Mouse (Mus musculus) MEL (cell line): ENCODE data around the gene Lhx2. TPM values are rescaled to one million over a fixed set of nuclear protein-coding genes. Genes with fewer than 3 reads are reported as not detected.

Experiments used
- DNase-seq: peaks from one replicate; pipeline ENCODE4 v3.0.0; 2011; ENCODE audit warnings: low read depth, low spot score
- H3K27ac ChIP-seq: 2 replicates; pipeline ENCODE4 v1.5.1; 2012; ENCODE audit warnings: low read depth, mild to moderate bottlenecking, control low read depth, low read length, moderate library complexity; ENCODE audit not compliant: control insufficient read depth
- H3K27me3 ChIP-seq, 2 experiments: fragments of 150-350 bp in 1 of 2; sonication (generic) in 1 of 2; 2 replicates each; pipeline ENCODE4 v1.6.1; 2012; ENCODE audit warnings: low read length in 2 of 2, mild to moderate bottlenecking in 2 of 2, improper control_type of control experiment in 1 of 2, moderate library complexity in 1 of 2; ENCODE audit not compliant: insufficient read depth in 2 of 2, control insufficient read depth in 1 of 2
- H3K36me3 ChIP-seq, 2 experiments: 2 replicates each; pipeline ENCODE4 v1.6.1; 2012 to 2014; ENCODE audit warnings: low read length in 2 of 2, improper control_type of control experiment in 1 of 2, inconsistent platforms in 1 of 2, mild to moderate bottlenecking in 1 of 2; ENCODE audit not compliant: insufficient read depth in 2 of 2, control insufficient read depth in 1 of 2
- H3K4me1 ChIP-seq, 2 experiments: fragments of 150-350 bp in 1 of 2; sonication (generic) in 1 of 2; 2 replicates each; pipeline ENCODE4 v1.6.1; 2012; ENCODE audit warnings: low read length in 2 of 2, improper control_type of control experiment in 1 of 2, mild to moderate bottlenecking in 1 of 2; ENCODE audit not compliant: insufficient read depth in 2 of 2, control insufficient read depth in 1 of 2
- H3K4me3 ChIP-seq, 2 experiments: fragments of 150-350 bp in 1 of 2; sonication (generic) in 1 of 2; 2 replicates each; pipeline ENCODE4 v1.5.1; 2012; ENCODE audit warnings: low read depth in 2 of 2, low read length in 2 of 2, mild to moderate bottlenecking in 2 of 2, moderate library complexity in 2 of 2, control low read depth in 1 of 2, improper control_type of control experiment in 1 of 2; ENCODE audit not compliant: control insufficient read depth in 1 of 2, insufficient read depth in 1 of 2
- H3K79me2 ChIP-seq: 2 replicates; pipeline ENCODE4 v1.6.1; 2012; ENCODE audit warnings: mild to moderate bottlenecking, low read length, moderate library complexity; ENCODE audit not compliant: control insufficient read depth, poor library complexity, insufficient read depth
- H3K9ac ChIP-seq: 2 replicates; pipeline ENCODE4 v1.6.1; 2012; ENCODE audit warnings: low read depth, mild to moderate bottlenecking, control low read depth, low read length, moderate library complexity; ENCODE audit not compliant: control insufficient read depth, poor library complexity, severe bottlenecking
- H3K9me3 ChIP-seq: fragments of 150-350 bp; sonication (generic); replicated peaks from 2 replicates; pipeline ENCODE4 v1.6.1; 2012; ENCODE audit warnings: mild to moderate bottlenecking, low read length, improper control_type of control experiment, moderate library complexity; ENCODE audit not compliant: insufficient read depth
- BHLHE40 ChIP-seq: IDR thresholded peaks from 2 replicates; pipeline ENCODE4 v1.6.1; 2012; ENCODE audit warnings: low read depth, mild to moderate bottlenecking, inconsistent platforms, low read length, improper control_type of control experiment, borderline replicate concordance
- CHD2 ChIP-seq: IDR thresholded peaks from 2 replicates; pipeline ENCODE4 v1.6.1; 2011; ENCODE audit warnings: low read length, improper control_type of control experiment
- CTCF ChIP-seq, 3 experiments: IDR thresholded peaks in 2 of 3; conservative IDR thresholded peaks in 1 of 3; 2 replicates each; pipeline ENCODE4 v1.5.1; 2011 to 2012; ENCODE audit warnings: low read length in 3 of 3, low read depth in 2 of 3, mild to moderate bottlenecking in 2 of 3, improper control_type of control experiment in 1 of 3, inconsistent platforms in 1 of 3, mixed read lengths in 1 of 3, moderate library complexity in 1 of 3; ENCODE audit not compliant: control insufficient read depth in 1 of 3, insufficient read depth in 1 of 3, poor library complexity in 1 of 3, severe bottlenecking in 1 of 3
- E2F4 ChIP-seq: IDR thresholded peaks from 2 replicates; pipeline ENCODE4 v1.6.1; 2011; ENCODE audit warnings: low read depth, low read length, improper control_type of control experiment, borderline replicate concordance
- EP300 ChIP-seq, 2 experiments: IDR thresholded peaks; 2 replicates each; pipeline ENCODE4 v1.6.1; 2011; ENCODE audit warnings: improper control_type of control experiment in 2 of 2, low read length in 2 of 2, low read depth in 1 of 2, mild to moderate bottlenecking in 1 of 2
- ETS1 ChIP-seq: IDR thresholded peaks from 2 replicates; pipeline ENCODE4 v1.6.1; 2012; ENCODE audit warnings: low read depth, mild to moderate bottlenecking, inconsistent platforms, low read length, improper control_type of control experiment, moderate library complexity
- MAFK ChIP-seq: IDR thresholded peaks from 2 replicates; pipeline ENCODE4 v1.6.1; 2011; ENCODE audit warnings: low read depth, mild to moderate bottlenecking, low read length, improper control_type of control experiment, borderline replicate concordance
- MAX ChIP-seq: IDR thresholded peaks from 2 replicates; pipeline ENCODE4 v1.6.1; 2011; ENCODE audit warnings: low read length, improper control_type of control experiment
- MAZ ChIP-seq: IDR thresholded peaks from 2 replicates; pipeline ENCODE4 v1.6.1; 2012; ENCODE audit warnings: low read depth, mild to moderate bottlenecking, inconsistent platforms, low read length, improper control_type of control experiment
- NELFE ChIP-seq: IDR thresholded peaks from 2 replicates; pipeline ENCODE4 v1.6.1; 2011; ENCODE audit warnings: low read depth, low read length, improper control_type of control experiment
- POLR2AphosphoS2 ChIP-seq: IDR thresholded peaks from 2 replicates; pipeline ENCODE4 v1.6.1; 2011; ENCODE audit warnings: low read length, improper control_type of control experiment
- RAD21 ChIP-seq: IDR thresholded peaks from 2 replicates; pipeline ENCODE4 v1.6.1; 2011; ENCODE audit warnings: mild to moderate bottlenecking, low read depth, low read length, improper control_type of control experiment
- SIN3A ChIP-seq: IDR thresholded peaks from 2 replicates; pipeline ENCODE4 v1.6.1; 2012; ENCODE audit warnings: low read length, improper control_type of control experiment, inconsistent platforms
- TAL1 ChIP-seq: IDR thresholded peaks from 2 replicates; pipeline ENCODE4 v1.6.1; 2012; ENCODE audit warnings: mild to moderate bottlenecking, inconsistent platforms, low read length, moderate library complexity, mixed read lengths
- TCF12 ChIP-seq: IDR thresholded peaks from 2 replicates; pipeline ENCODE4 v1.6.1; 2014; ENCODE audit warnings: low read depth, mild to moderate bottlenecking, inconsistent platforms, low read length, improper control_type of control experiment, moderate library complexity
- ZC3H11A ChIP-seq: IDR thresholded peaks from 2 replicates; pipeline ENCODE4 v1.6.1; 2012; ENCODE audit warnings: low read depth, mild to moderate bottlenecking, inconsistent platforms, low read length, improper control_type of control experiment
- ZMIZ1 ChIP-seq: IDR thresholded peaks from 2 replicates; pipeline ENCODE4 v1.6.1; 2012; ENCODE audit warnings: low read depth, mild to moderate bottlenecking, inconsistent platforms, low read length, improper control_type of control experiment, moderate library complexity
- ZNF384 ChIP-seq: IDR thresholded peaks from 2 replicates; pipeline ENCODE4 v1.6.1; 2012; ENCODE audit warnings: low read depth, mild to moderate bottlenecking, inconsistent platforms, low read length, improper control_type of control experiment
- polyA plus RNA-seq, 2 experiments: library from polyadenylated mRNA; stranded (reverse) in 1 of 2; unstranded in 1 of 2; fragments of >175 nt in 1 of 2; fragments of >200 nt in 1 of 2; gene quantifications; 2 replicates each; pipeline versions ENCODE4 v1.2.1 to v1.2.4; 2012; ENCODE audit warnings: low replicate concordance in 2 of 2, low read depth in 1 of 2; ENCODE audit not compliant: insufficient read length in 2 of 2, insufficient read depth in 1 of 2, missing spikeins in 1 of 2
- total RNA-seq: library from RNA; depleted of rRNA; stranded (reverse); fragments of 300-350 nt; gene quantifications from 2 replicates; pipeline ENCODE4 v1.2.3, GENCODE M21; 2012

Gene Lhx2
- total and polyA plus RNA-seq, 3 experiments: 0.12 TPM; not detected in 2

DNA sequence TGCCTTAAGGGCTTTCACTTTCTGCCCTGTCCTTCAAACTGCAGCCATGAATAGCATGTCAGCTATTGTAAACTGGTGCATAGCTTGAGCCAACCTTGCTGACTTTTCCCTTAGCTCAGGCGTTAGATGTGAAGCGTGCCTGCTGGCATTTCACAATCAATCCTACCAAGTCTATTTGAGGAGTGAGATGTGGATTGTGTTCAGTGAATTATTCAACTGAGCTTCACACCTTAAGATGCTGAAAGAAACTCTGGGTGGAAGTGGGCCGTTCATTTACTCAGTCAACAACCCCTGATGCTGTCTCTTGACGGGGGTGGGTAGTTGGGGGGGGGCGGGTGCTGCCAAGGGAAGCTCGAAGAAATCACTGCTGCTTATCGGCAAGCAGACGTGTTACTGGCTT, 15.7 kb upstream of the Lhx2 start:
- Histone ChIP-seq H3K27me3 (peaks cover 2 to 9% of the 10 kb centered on the region in 2 experiments), H3K9ac (no peak overlapping the region), H3K27ac (no peak overlapping the region), H3K4me3 (no peak overlapping the region), H3K79me2 (no peaks in the 10 kb centered on the region), H3K9me3 (no peaks in the 10 kb centered on the region), H3K4me1 (no peaks in the 10 kb centered on the region), H3K36me3 (no peaks in the 10 kb centered on the region)
- DNase-seq: no peak
- no peak for TF ChIP-seq CHD2
- no peak for TF ChIP-seq E2F4
- no peak for TF ChIP-seq MAZ
- no peak for TF ChIP-seq ZNF384
- TF ChIP-seq RAD21: no peak
- no peak for TF ChIP-seq MAFK
- no peak for TF ChIP-seq POLR2AphosphoS2
- no peak for TF ChIP-seq TCF12
- no peak for TF ChIP-seq MAX
- no peak for TF ChIP-seq CTCF (IDR thresholded peaks at IDR 0.05 in 2 of 3, conservative IDR thresholded peaks at IDR 0.05 in 1 of 3; ENCODE audit: control insufficient read depth in 1 of 3, insufficient read depth in 1 of 3, low read depth in 2 of 3, low read length in 3 of 3, poor library complexity in 1 of 3, severe bottlenecking in 1 of 3)
- no peak for TF ChIP-seq ETS1
- no peak for TF ChIP-seq SIN3A
- no peak for TF ChIP-seq TAL1
- no peak for TF ChIP-seq EP300 (IDR thresholded peaks at IDR 0.05; ENCODE audit: low read depth in 1 of 2, low read length in 2 of 2)
- TF ChIP-seq ZMIZ1: no peak
- TF ChIP-seq NELFE: no peak
- no peak for TF ChIP-seq BHLHE40

DNA sequence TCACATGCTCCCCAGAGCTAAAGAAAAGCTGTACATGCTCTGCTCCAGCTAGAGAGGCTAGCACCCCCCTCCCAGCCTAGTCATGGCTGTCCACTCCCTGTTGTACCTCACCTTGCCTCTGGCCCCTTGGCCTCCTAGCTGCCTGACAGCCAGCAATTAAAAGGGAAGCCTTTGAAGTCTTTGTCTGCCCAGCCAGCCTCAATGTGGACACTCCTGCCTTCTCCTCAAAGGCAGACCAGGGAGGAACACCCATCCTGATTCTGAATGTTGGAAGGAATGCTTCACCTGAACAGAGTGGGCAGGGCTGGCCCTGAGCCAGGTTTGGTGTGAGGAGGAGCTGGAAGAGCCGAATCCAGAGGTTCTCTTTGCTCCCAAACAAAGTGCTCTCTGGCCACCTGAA, 12.4 kb upstream of the Lhx2 start:
- no peaks in the 10 kb centered on the region for H3K79me2 ChIP-seq
- no peaks in the 10 kb centered on the region for H3K9me3 ChIP-seq

More for the DNA sequence above, 12.4 kb upstream of the Lhx2 start:
- Histone ChIP-seq H3K4me1 (no peaks in the 10 kb centered on the region), H3K4me3 (no peak overlapping the region), H3K27ac (no peak overlapping the region), H3K36me3 (no peaks in the 10 kb centered on the region), H3K27me3 (peaks cover 2 to 9% of the 10 kb centered on the region in 2 experiments), H3K9ac (no peak overlapping the region)
- TF ChIP-seq ZC3H11A: no peak
- DNase-seq: no peak
